ENCODE assay signal across 31 mouse cellular contexts in the genomic region with DNA sequence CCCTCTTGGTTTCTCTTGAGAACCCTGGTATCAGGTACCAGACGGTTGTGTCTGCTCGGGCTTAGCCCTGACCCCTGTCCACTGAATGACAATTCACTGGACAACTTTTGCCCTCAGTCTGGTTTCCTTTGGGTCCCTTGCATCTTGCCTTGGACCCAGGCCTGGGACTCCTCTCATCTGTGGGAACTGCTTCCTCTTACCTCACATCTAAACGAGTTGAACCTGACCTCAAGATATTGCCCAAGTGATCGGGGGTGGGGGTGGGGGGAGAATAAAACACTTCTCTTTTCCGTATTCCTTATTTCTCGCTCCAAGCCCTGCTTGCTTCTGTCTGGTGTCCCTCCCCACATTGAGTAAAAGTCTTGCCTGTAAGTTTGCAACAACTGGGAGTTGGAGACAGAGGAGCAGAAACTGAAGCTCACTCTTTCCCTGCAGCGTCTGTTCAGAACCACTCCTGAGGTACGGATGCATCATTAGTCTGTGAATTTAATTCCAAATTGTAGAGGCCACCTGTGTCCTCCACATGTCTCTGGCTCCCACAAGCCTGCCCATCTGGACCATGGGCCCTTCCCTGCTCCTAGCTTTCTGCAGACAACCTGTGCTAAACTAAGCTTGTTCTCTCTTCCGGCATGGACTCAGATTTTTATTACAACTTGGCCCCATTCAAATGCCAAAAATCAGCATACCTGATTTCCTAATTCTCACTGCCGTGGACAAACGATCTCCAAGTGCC. TPM values are rescaled to one million over a fixed set of nuclear protein-coding genes. Genes with fewer than 3 reads are reported as not detected.
DNase-seq lines count a peak whose midpoint lies in the region; ATAC-seq and TF ChIP-seq lines count a peak whose summit lies in the region.
"Had no signal": no experiment of that assay in that cellular context is flagged by ENCODE, and none has a peak within 500 bp of the region (broad histone marks: within the 10 kb centered on the region; RNA-seq: fewer than 3 reads in every experiment).

No protein-coding gene starts in this region.

- no peaks in the 10 kb centered on the region for H3K9me3 ChIP-seq in liver, postnatal 0 days (ENCODE audit: low read length)
- H3K9me3 ChIP-seq in liver, embryonic 11.5 days (ENCODE audit: control insufficient read depth, low read length), result no peaks in the 10 kb centered on the region
- H3K9me3 ChIP-seq in kidney, embryonic 16.5 days (ENCODE audit: low read length), result peaks cover 6% of the 10 kb centered on the region
- H3K9me3 ChIP-seq: forebrain, embryonic 13.5 days; lung, embryonic 15.5 days; midbrain, embryonic 12.5 days; neural tube, embryonic 13.5 days had no signal

- TF ChIP-seq EP300 in liver, postnatal 0 days (IDR thresholded peaks at IDR 0.05; ENCODE audit: low read depth), result no peak

- H3K9ac ChIP-seq in liver, postnatal 0 days (replicated peaks), result no peak overlapping the region
- H3K9ac ChIP-seq in liver, embryonic 11.5 days (ENCODE audit: low read depth, low read length), result no peak overlapping the region
- no peak overlapping the region for H3K9ac ChIP-seq in kidney, embryonic 16.5 days (replicated peaks; ENCODE audit: low read length)
- H3K9ac ChIP-seq: forebrain, embryonic 13.5 days; hindbrain, embryonic 14.5 days; liver, embryonic 14.5 days; lung, embryonic 15.5 days; midbrain, embryonic 12.5 days; neural tube, embryonic 13.5 days had no signal

- no peak for TF ChIP-seq CTCF in liver, postnatal 0 days (IDR thresholded peaks at IDR 0.05; ENCODE audit: low read depth)

- no peaks in the 10 kb centered on the region for H3K27me3 ChIP-seq in liver, postnatal 0 days (ENCODE audit: insufficient read depth, low read length)
- H3K27me3 ChIP-seq in liver, embryonic 11.5 days (replicated peaks; ENCODE audit: control insufficient read depth, insufficient read depth, low read length), result no peaks in the 10 kb centered on the region
- H3K27me3 ChIP-seq in kidney, embryonic 16.5 days (ENCODE audit: insufficient read depth, low read length), result no peaks in the 10 kb centered on the region
- H3K27me3 ChIP-seq: forebrain, embryonic 13.5 days; lung, embryonic 15.5 days; neural tube, embryonic 13.5 days had no signal

- no peak overlapping the region for H3K4me3 ChIP-seq in liver, postnatal 0 days (ENCODE audit: low read depth, low read length)
- no peak overlapping the region for H3K4me3 ChIP-seq in liver, embryonic 11.5 days (ENCODE audit: low read depth, low read length)
- no peak overlapping the region for H3K4me3 ChIP-seq in kidney, embryonic 16.5 days (ENCODE audit: low read length)
- H3K4me3 ChIP-seq: forebrain, embryonic 13.5 days; left cerebral cortex, adult 2 months; lung, embryonic 15.5 days; megakaryocyte, embryonic 14.5 days; midbrain, embryonic 12.5 days; neural tube, embryonic 13.5 days had no signal

- 56% methylated on average over 11 of the region's 11 CpGs for WGBS in liver, postnatal 0 days (ENCODE audit: insufficient replicate concordance)
- WGBS in liver, embryonic 11.5 days, result 60% methylated on average over 11 of the region's 11 CpGs
- whole genome bisulfite sequencing in kidney, embryonic 16.5 days, result 64% methylated on average over 11 of the region's 11 CpGs

- no peak overlapping the region for H3K4me2 ChIP-seq in liver, postnatal 0 days (ENCODE audit: low read depth, low read length)
- no peak overlapping the region for H3K4me2 ChIP-seq in liver, embryonic 11.5 days
- no peak overlapping the region for H3K4me2 ChIP-seq in kidney, embryonic 16.5 days (replicated peaks; ENCODE audit: low read depth, low read length)
- H3K4me2 ChIP-seq: forebrain, embryonic 13.5 days; heart, embryonic 11.5 days; hindbrain, embryonic 14.5 days; lung, embryonic 15.5 days; midbrain, embryonic 12.5 days; neural tube, embryonic 13.5 days had no signal

- no peak for ATAC-seq in liver, postnatal 0 days
- no peak for ATAC-seq in liver, embryonic 11.5 days (replicated peaks; ENCODE audit: low FRiP score)
- ATAC-seq in granulocyte monocyte progenitor cell, adult 5-6 weeks (replicated peaks; ENCODE audit: poor library complexity, severe bottlenecking), result peak; percentile 97
- peak; percentile 90 for ATAC-seq in neutrophil, adult 5-6 weeks (ENCODE audit: extremely low read depth, insufficient number of reproducible peaks, low FRiP score, poor library complexity, severe bottlenecking)
- no peak for ATAC-seq in kidney, embryonic 16.5 days (ENCODE audit: low FRiP score, low TSS enrichment)
- ATAC-seq: CD4-positive, CD25-positive, alpha-beta regulatory T cell, adult 4 months; forebrain, embryonic 13.5 days; intestine, postnatal 0 days had no signal

- no peaks in the 10 kb centered on the region for H3K36me3 ChIP-seq in liver, postnatal 0 days (replicated peaks; ENCODE audit: insufficient read depth, low read length)
- H3K36me3 ChIP-seq in liver, embryonic 11.5 days (ENCODE audit: control insufficient read depth, insufficient read depth, low read length), result no peaks in the 10 kb centered on the region
- no peaks in the 10 kb centered on the region for H3K36me3 ChIP-seq in kidney, embryonic 16.5 days (ENCODE audit: insufficient read depth, low read length)
- H3K36me3 ChIP-seq: lung, embryonic 15.5 days; midbrain, embryonic 12.5 days; neural tube, embryonic 13.5 days had no signal

- peak overlapping the region; percentile 51; the same call in 1 of the 2 replicates for H3K27ac ChIP-seq in liver, postnatal 0 days (ENCODE audit: low read depth)
- H3K27ac ChIP-seq in liver, embryonic 11.5 days (ENCODE audit: low read depth, low read length), result no peak overlapping the region
- H3K27ac ChIP-seq in kidney, embryonic 16.5 days (ENCODE audit: low read length), result no peak overlapping the region
- H3K27ac ChIP-seq: forebrain, embryonic 13.5 days; hindbrain, embryonic 14.5 days; left cerebral cortex, adult 2 months; liver, embryonic 14.5 days; lung, embryonic 15.5 days; midbrain, embryonic 12.5 days; neural tube, embryonic 13.5 days had no signal

- peak; percentile 41 for DNase-seq in liver, postnatal 0 days
- DNase-seq in liver, embryonic 11.5 days (ENCODE audit: low spot score), result no peak
- DNase-seq in gastrocnemius, adult 8-10 months (ENCODE audit: low spot score in 2 of 2), result no peak
- DNase-seq in retina, postnatal 1 day, result no peak
- DNase-seq: adrenal gland, adult 8-10 months; cerebellum, adult 11-12 months; cerebellum, postnatal 10 days; gastrocnemius, postnatal 25 days; heart, adult 18-20 months; heart, postnatal 36 days; kidney, adult 9 months; kidney, postnatal 14 days; right cerebral cortex, postnatal 25 days; thymus, adult 2 months; thymus, postnatal 36 days had no signal

- 0 out of 2 replicates have a peak, but pooled peaks cover 3% of the 10 kb centered on the region for H3K4me1 ChIP-seq in liver, postnatal 0 days (ENCODE audit: insufficient read depth)
- 0 out of 2 replicates have a peak, but pooled peaks cover 2% of the 10 kb centered on the region for H3K4me1 ChIP-seq in liver, embryonic 11.5 days (replicated peaks; ENCODE audit: control insufficient read depth, insufficient read depth, low read length)
- peaks cover 16% of the 10 kb centered on the region for H3K4me1 ChIP-seq in kidney, embryonic 16.5 days (ENCODE audit: insufficient read depth, low read length)
- H3K4me1 ChIP-seq: forebrain, embryonic 13.5 days had no signal

RNA-seq across cellular contexts. Expression of a gene that starts 5.3 kb away (rescaled TPM):
- polyA plus RNA-seq in liver, postnatal 0 days (2015; fragmentation: Nextera tagmentation; extraction: Ambion mirVana), result not detected in 2 replicates
- 0.08 TPM in 1 of 2 replicates, not detected in the other for polyA plus RNA-seq in liver, embryonic 11.5 days (2014; fragmentation: Nextera tagmentation; extraction: Ambion mirVana)
- total RNA-seq in granulocyte monocyte progenitor cell, adult 5-6 weeks (2014; fragmentation: Nextera tagmentation), result 0.24 TPM in 1 of 2 replicates, not detected in the other
- total RNA-seq in granulocyte monocyte progenitor cell, adult 5-6 weeks (2017), result not detected in 2 replicates
- 0.25 and 0.35 TPM in 2 replicates for total RNA-seq in neutrophil, adult 5-6 weeks (2017)
- total RNA-seq in gastrocnemius, adult 8-10 months (2022), result under 1 TPM; 0.12 to 0.29 (median 0.20) TPM
- 0.32 and 0.57 TPM in 2 replicates for polyA plus RNA-seq in kidney, embryonic 16.5 days (2015; fragmentation: Nextera tagmentation; extraction: Ambion mirVana)
- total RNA-seq: midbrain, postnatal 0 days had no signal
- polyA plus RNA-seq: CD4-positive, CD25-positive, alpha-beta regulatory T cell, adult 4 months; embryonic facial prominence, embryonic 11.5 days; forebrain, embryonic 13.5 days; liver, embryonic 14.5 days had no signal

RNA-seq across cellular contexts. Expression of a gene that starts 21.1 kb away (rescaled TPM):
- 0.31 and 0.54 TPM in 2 replicates for polyA plus RNA-seq in liver, postnatal 0 days (2015; fragmentation: Nextera tagmentation; extraction: Ambion mirVana)
- 0.69 and 0.73 TPM in 2 replicates for polyA plus RNA-seq in liver, embryonic 11.5 days (2014; fragmentation: Nextera tagmentation; extraction: Ambion mirVana)
- not detected in 2 replicates for total RNA-seq in granulocyte monocyte progenitor cell, adult 5-6 weeks (2014; fragmentation: Nextera tagmentation)
- 0.36 TPM in 1 of 2 replicates, not detected in the other for total RNA-seq in granulocyte monocyte progenitor cell, adult 5-6 weeks (2017)
- 1.0 TPM in 1 of 2 replicates, not detected in the other for total RNA-seq in neutrophil, adult 5-6 weeks (2017)
- total RNA-seq in gastrocnemius, adult 8-10 months (2022), result 10 to 100 TPM; 18.5 to 36.8 (median 28.8) TPM
- 8.0 and 9.0 TPM in 2 replicates for polyA plus RNA-seq in kidney, embryonic 16.5 days (2015; fragmentation: Nextera tagmentation; extraction: Ambion mirVana)

RNA-seq across cellular contexts. Expression of a gene that starts 22.9 kb away (rescaled TPM):
- polyA plus RNA-seq in liver, postnatal 0 days (2015; fragmentation: Nextera tagmentation; extraction: Ambion mirVana), result 0.07 TPM in 1 of 2 replicates, not detected in the other
- polyA plus RNA-seq in liver, embryonic 11.5 days (2014; fragmentation: Nextera tagmentation; extraction: Ambion mirVana), result 0.23 TPM in 1 of 2 replicates, not detected in the other
- not detected in 2 replicates for total RNA-seq in granulocyte monocyte progenitor cell, adult 5-6 weeks (2014; fragmentation: Nextera tagmentation)
- not detected in 2 replicates for total RNA-seq in granulocyte monocyte progenitor cell, adult 5-6 weeks (2017)
- not detected in 2 replicates for total RNA-seq in neutrophil, adult 5-6 weeks (2017)
- total RNA-seq in gastrocnemius, adult 8-10 months (2022), result under 1 TPM; 0.18 to 0.48 (median 0.27) TPM
- polyA plus RNA-seq in kidney, embryonic 16.5 days (2015; fragmentation: Nextera tagmentation; extraction: Ambion mirVana), result 0.18 and 0.29 TPM in 2 replicates
- total RNA-seq: heart, adult 18-20 months had no signal
- polyA plus RNA-seq: CD4-positive, CD25-positive, alpha-beta regulatory T cell, adult 4 months; forebrain, embryonic 13.5 days; heart, embryonic 11.5 days; liver, embryonic 14.5 days had no signal

RNA-seq across cellular contexts. Expression of a gene that starts 33.3 kb away (rescaled TPM):
- 0.04 TPM in 1 of 2 replicates, not detected in the other for polyA plus RNA-seq in liver, postnatal 0 days (2015; fragmentation: Nextera tagmentation; extraction: Ambion mirVana)
- polyA plus RNA-seq in liver, embryonic 11.5 days (2014; fragmentation: Nextera tagmentation; extraction: Ambion mirVana), result 0.30 and 0.33 TPM in 2 replicates
- total RNA-seq in granulocyte monocyte progenitor cell, adult 5-6 weeks (2014; fragmentation: Nextera tagmentation), result not detected in 2 replicates
- not detected in 2 replicates for total RNA-seq in granulocyte monocyte progenitor cell, adult 5-6 weeks (2017)
- 0.23 TPM in 1 of 2 replicates, not detected in the other for total RNA-seq in neutrophil, adult 5-6 weeks (2017)
- total RNA-seq in gastrocnemius, adult 8-10 months (2022), result under 1 TPM in 3 of 4 experiments, not detected in 1; 0.12 to 0.18 (median 0.16) TPM
- polyA plus RNA-seq in kidney, embryonic 16.5 days (2015; fragmentation: Nextera tagmentation; extraction: Ambion mirVana), result 0.22 and 0.24 TPM in 2 replicates

RNA-seq across cellular contexts. Expression of a gene that starts 33.6 kb away (rescaled TPM):
- 3.4 and 3.6 TPM in 2 replicates for polyA plus RNA-seq in liver, postnatal 0 days (2015; fragmentation: Nextera tagmentation; extraction: Ambion mirVana)
- 8.0 and 9.3 TPM in 2 replicates for polyA plus RNA-seq in liver, embryonic 11.5 days (2014; fragmentation: Nextera tagmentation; extraction: Ambion mirVana)
- 0.15 TPM in 1 of 2 replicates, not detected in the other for total RNA-seq in granulocyte monocyte progenitor cell, adult 5-6 weeks (2014; fragmentation: Nextera tagmentation)
- 0.93 TPM in 1 of 2 replicates, not detected in the other for total RNA-seq in granulocyte monocyte progenitor cell, adult 5-6 weeks (2017)
- 2.4 and 2.8 TPM in 2 replicates for total RNA-seq in neutrophil, adult 5-6 weeks (2017)
- 1 to 10 TPM; 5.1 to 7.0 (median 5.3) TPM for total RNA-seq in gastrocnemius, adult 8-10 months (2022)
- polyA plus RNA-seq in kidney, embryonic 16.5 days (2015; fragmentation: Nextera tagmentation; extraction: Ambion mirVana), result 11.6 and 13.0 TPM in 2 replicates

Comparison
In these comparisons a context has a peak if more than half of its experiments do, and no peak if none do; other contexts are left out.
1. ATAC-seq: peak in granulocyte monocyte progenitor cell, adult 5-6 weeks (single experiment) and neutrophil, adult 5-6 weeks (single experiment); none in liver, postnatal 0 days (single experiment), liver, embryonic 11.5 days (single experiment) and kidney, embryonic 16.5 days (single experiment).